Mouse (Mus musculus): ENCODE data around the gene Sdc4.

The Sdc4 gene

GRCm38 (mm10) chr2:164449341-164450042 lies 5.8 kb upstream of the Sdc4 start:
- no peak for DNase-seq (ENCODE audit: low spot score in 2 of 2)

- no peak for DNase-seq (ENCODE audit: low spot score in 2 of 2)
Measured at GRCm38 (mm10) chr2:164448921-164449320, 5.2 kb upstream of the Sdc4 start.

GRCm38 (mm10) chr2:164448140-164448539 lies 4.5 kb upstream of the Sdc4 start:
- no peak for DNase-seq (ENCODE audit: low spot score in 2 of 2)

GRCm38 (mm10) chr2:164446086-164446469 lies 2.4 kb upstream of the Sdc4 start:
- no peak for DNase-seq (ENCODE audit: low spot score in 2 of 2)

GRCm38 (mm10) chr2:164445399-164446085 lies 1.9 kb upstream of the Sdc4 start:
- no peak for DNase-seq (ENCODE audit: low spot score in 2 of 2)

- DNase-seq (ENCODE audit: low spot score in 2 of 2): no peak
Measured at GRCm38 (mm10) chr2:164444701-164445100, 1.0 kb upstream of the Sdc4 start.

GRCm38 (mm10) chr2:164443051-164443437 lies 643 bp downstream of the Sdc4 start:
- DNase-seq (ENCODE audit: low spot score in 2 of 2): peak in 1 of 2 experiments; percentile 63

GRCm38 (mm10) chr2:164442315-164443050 lies 1.2 kb downstream of the Sdc4 start:
- DNase-seq (ENCODE audit: low spot score in 2 of 2): no peak

GRCm38 (mm10) chr2:164441731-164442130 lies 2.0 kb downstream of the Sdc4 start:
- DNase-seq (ENCODE audit: low spot score in 2 of 2): no peak

- DNase-seq (ENCODE audit: low spot score in 2 of 2): no peak
Measured at GRCm38 (mm10) chr2:164441155-164441554, 2.5 kb downstream of the Sdc4 start.

- no peak for DNase-seq (ENCODE audit: low spot score in 2 of 2)
Measured at GRCm38 (mm10) chr2:164440314-164440713, 3.4 kb downstream of the Sdc4 start.

- DNase-seq (ENCODE audit: low spot score in 2 of 2): peak in 1 of 2 experiments; percentile 38
Measured at GRCm38 (mm10) chr2:164439001-164439421, 4.7 kb downstream of the Sdc4 start.

- DNase-seq (ENCODE audit: low spot score in 2 of 2): no peak
Measured at GRCm38 (mm10) chr2:164438257-164438656, 5.4 kb downstream of the Sdc4 start.

- DNase-seq (ENCODE audit: low spot score in 2 of 2): no peak
Measured at GRCm38 (mm10) chr2:164437710-164438109, 6.0 kb downstream of the Sdc4 start.

GRCm38 (mm10) chr2:164436961-164437360 lies 6.7 kb downstream of the Sdc4 start:
- no peak for DNase-seq (ENCODE audit: low spot score in 2 of 2)

GRCm38 (mm10) chr2:164436215-164436913 lies 7.3 kb downstream of the Sdc4 start:
- DNase-seq (ENCODE audit: low spot score in 2 of 2): peak in 1 of 2 experiments; percentile 40

- no peak for DNase-seq (ENCODE audit: low spot score in 2 of 2)
Measured at GRCm38 (mm10) chr2:164435216-164436090, 8.2 kb downstream of the Sdc4 start.

GRCm38 (mm10) chr2:164434681-164435080 lies 9.0 kb downstream of the Sdc4 start:
- DNase-seq (ENCODE audit: low spot score in 2 of 2): no peak

GRCm38 (mm10) chr2:164433278-164433895 lies 10.3 kb downstream of the Sdc4 start:
- no peak for DNase-seq (ENCODE audit: low spot score in 2 of 2)

- DNase-seq (ENCODE audit: low spot score in 2 of 2): no peak
Measured at GRCm38 (mm10) chr2:164432541-164433191, 11.0 kb downstream of the Sdc4 start.
